In genomic region chr3:53044682-53045299, GRCm38 (mm10) we compare ENCODE assay signal across 9 mouse cellular contexts. TPM values are rescaled to one million over a fixed set of nuclear protein-coding genes. Genes with fewer than 3 reads are reported as not detected.
DNase-seq lines count a peak whose midpoint lies in the region; ATAC-seq and TF ChIP-seq lines count a peak whose summit lies in the region.
"Had no signal": no experiment of that assay in that cellular context is flagged by ENCODE, and none has a peak within 500 bp of the region (broad histone marks: within the 10 kb centered on the region; RNA-seq: fewer than 3 reads in every experiment).

No protein-coding gene starts in this region.

- H3K4me3 ChIP-seq in lung, adult 2 months (replicated peaks; ENCODE audit: extremely low read depth, low read depth, low read length) = peak overlapping the region; percentile 34
- H3K4me3 ChIP-seq in intestine, postnatal 0 days (ENCODE audit: low read depth, low read length) = 0 out of 2 replicates have a peak overlapping the region, but pooled peaks have one; percentile 1
- H3K4me3 ChIP-seq in stomach, embryonic 14.5 days (ENCODE audit: low read depth, low read length) = peak overlapping the region; percentile 7; the same call in 1 of the 2 replicates

- 27% methylated on average over 11 of the region's 11 CpGs for WGBS in lung, adult 2 months
- 56% methylated on average over 11 of the region's 11 CpGs for whole genome bisulfite sequencing in intestine, postnatal 0 days
- WGBS in stomach, embryonic 14.5 days = 37% methylated on average over 11 of the region's 11 CpGs

- no peaks in the 10 kb centered on the region for H3K36me3 ChIP-seq in intestine, postnatal 0 days (ENCODE audit: control insufficient read depth, insufficient read depth)
- H3K36me3 ChIP-seq in stomach, embryonic 14.5 days (ENCODE audit: control insufficient read depth, insufficient read depth, low read length) = no peaks in the 10 kb centered on the region

- TF ChIP-seq CTCF in lung, adult 2 months (IDR thresholded peaks at IDR 0.05; ENCODE audit: insufficient read depth, low read length) = no peak
- no peak for TF ChIP-seq CTCF in intestine, postnatal 0 days (IDR thresholded peaks at IDR 0.05; ENCODE audit: low read depth)

- H3K27me3 ChIP-seq in intestine, postnatal 0 days (replicated peaks; ENCODE audit: control insufficient read depth, insufficient read depth, low read length) = peaks cover 28% of the 10 kb centered on the region
- H3K27me3 ChIP-seq in stomach, embryonic 14.5 days (ENCODE audit: control insufficient read depth, insufficient read depth, low read length) = no peaks in the 10 kb centered on the region

- peaks cover 11% of the 10 kb centered on the region for H3K4me1 ChIP-seq in lung, adult 2 months (ENCODE audit: control insufficient read depth, insufficient read depth, low read length)
- no peaks in the 10 kb centered on the region for H3K4me1 ChIP-seq in intestine, postnatal 0 days (replicated peaks; ENCODE audit: control insufficient read depth, insufficient read depth, low read length)
- H3K4me1 ChIP-seq in stomach, embryonic 14.5 days (ENCODE audit: control insufficient read depth, insufficient read depth, low read length) = peaks cover 16% of the 10 kb centered on the region

- TF ChIP-seq POLR2A in lung, adult 2 months (IDR thresholded peaks at IDR 0.05; ENCODE audit: borderline replicate concordance, extremely low read depth, low read depth, low read length) = no peak

- DNase-seq in cerebellum, adult 9-10 months = peak; percentile 50
- no peak for DNase-seq in cerebellum, postnatal 4 days (ENCODE audit: low spot score in 2 of 2)
- no peak for DNase-seq in lung, adult 2 months
- no peak for DNase-seq in lung, postnatal 25 days (ENCODE audit: low spot score)
- DNase-seq in thymus, postnatal 4 days = no peak
- DNase-seq in c-Kit-positive CD71-positive TER-119-positive erythroid progenitor cells, embryonic 14.5 days (ENCODE audit: low spot score) = no peak
- DNase-seq: spleen, adult 18-20 months had no signal

- no peak overlapping the region for H3K9ac ChIP-seq in intestine, postnatal 0 days (ENCODE audit: low read depth, low read length)
- no peak overlapping the region for H3K9ac ChIP-seq in stomach, embryonic 14.5 days (replicated peaks; ENCODE audit: low read depth, low read length)

- no peaks in the 10 kb centered on the region for H3K9me3 ChIP-seq in intestine, postnatal 0 days (ENCODE audit: control insufficient read depth)
- no peaks in the 10 kb centered on the region for H3K9me3 ChIP-seq in stomach, embryonic 14.5 days (ENCODE audit: control insufficient read depth, low read depth, low read length)

- H3K4me2 ChIP-seq in intestine, postnatal 0 days (replicated peaks; ENCODE audit: low read depth) = peak overlapping the region; percentile 45; the same call in 1 of the 2 replicates
- H3K4me2 ChIP-seq in stomach, embryonic 14.5 days (replicated peaks; ENCODE audit: low read depth, low read length) = peak overlapping the region; percentile 35

- no peak for ATAC-seq in intestine, postnatal 0 days
- no peak for ATAC-seq in stomach, embryonic 14.5 days (ENCODE audit: insufficient number of reproducible peaks, insufficient read depth, low FRiP score, low read depth)

- H3K27ac ChIP-seq in intestine, postnatal 0 days (ENCODE audit: low read depth, low read length) = no peak overlapping the region
- H3K27ac ChIP-seq in stomach, embryonic 14.5 days (ENCODE audit: low read length) = peak overlapping the region; percentile 69

RNA-seq across cellular contexts. Expression of gene Lhfp, which starts 3.5 kb away (rescaled TPM):
- 243 and 288 TPM in 2 replicates for polyA plus RNA-seq in lung, adult 2 months (2012; rRNA removed)
- 30.2 and 31.3 TPM in 2 replicates for polyA plus RNA-seq in intestine, postnatal 0 days (2015; fragmentation: Nextera tagmentation; extraction: Ambion mirVana)
- 48.0 and 48.2 TPM in 2 replicates for polyA plus RNA-seq in stomach, embryonic 14.5 days (2014; fragmentation: Nextera tagmentation; extraction: Ambion mirVana)

RNA-seq across cellular contexts. Expression of gene Cog6, which starts 27.8 kb away (rescaled TPM):
- polyA plus RNA-seq in lung, adult 2 months (2012; rRNA removed) = 12.4 and 15.8 TPM in 2 replicates
- 21.9 and 23.6 TPM in 2 replicates for polyA plus RNA-seq in intestine, postnatal 0 days (2015; fragmentation: Nextera tagmentation; extraction: Ambion mirVana)
- polyA plus RNA-seq in stomach, embryonic 14.5 days (2014; fragmentation: Nextera tagmentation; extraction: Ambion mirVana) = 51.1 and 56.2 TPM in 2 replicates
